Mouse (Mus musculus): ENCODE results near the gene Gm42957. TPM values are rescaled to one million over a fixed set of nuclear protein-coding genes. Genes with fewer than 3 reads are reported as not detected.

Gene Gm42957
- 0.04 TPM for polyA plus RNA-seq (2012; fragmentation: generic; extraction: Trizol)

DNA sequence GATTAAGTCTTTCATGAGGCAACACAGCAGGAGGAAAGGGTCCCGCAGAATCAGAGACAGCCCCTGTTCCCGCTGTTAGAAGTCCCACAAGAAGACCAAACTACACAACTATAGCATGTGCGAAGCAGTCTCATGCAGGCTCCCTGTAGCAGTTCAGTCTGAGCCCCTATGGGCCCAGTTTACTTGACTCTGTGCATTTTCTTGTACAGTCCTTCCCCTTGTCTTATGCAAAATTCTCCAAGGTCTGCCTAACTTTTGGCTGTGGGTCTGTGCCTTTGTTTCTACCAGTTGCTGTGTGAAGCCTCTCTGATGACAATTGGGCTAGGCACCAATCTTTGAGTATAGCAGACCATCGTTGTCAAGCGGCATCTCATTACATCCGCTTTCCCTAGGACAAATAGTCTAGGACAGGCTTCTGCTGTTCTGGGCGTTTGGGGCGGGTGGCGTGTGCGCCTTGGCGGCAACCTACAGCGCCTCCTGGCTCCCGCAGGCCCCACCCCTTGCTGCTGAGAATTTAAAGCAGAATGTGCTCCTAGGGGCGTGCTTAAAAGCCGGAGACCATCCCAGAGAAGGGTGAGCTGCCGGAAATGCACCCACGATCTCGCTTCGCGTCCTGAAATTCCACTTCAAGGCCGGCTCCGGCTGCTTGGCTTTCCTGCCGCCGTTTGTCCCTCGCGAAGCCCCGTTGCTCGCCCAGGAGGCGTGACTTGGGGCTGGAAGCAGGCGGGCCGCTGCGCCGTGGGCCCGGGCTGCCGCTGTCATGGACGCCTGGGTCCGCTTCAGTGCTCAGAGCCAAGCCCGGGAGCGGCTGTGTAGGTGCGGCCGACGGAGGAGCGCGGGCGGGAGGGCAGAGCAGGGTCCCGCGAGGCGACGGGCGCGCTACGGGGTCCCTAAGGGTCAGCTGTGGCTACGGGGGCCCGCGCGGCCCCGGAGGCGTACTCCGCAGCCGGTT lies at the start of gene Gm42957, which contains the start of gene Pex11b:
Gene Gm42957, plus strand, starts transcription at position 547 of the 952 bp plus-strand sequence.
Gene Pex11b, plus strand, starts transcription at position 449 of the 952 bp plus-strand sequence.
- Histone ChIP-seq H3K4me2 (ENCODE audit: low read depth) (peak within 1 kb of the TSS; percentile 79), H3K36me3 (ENCODE audit: control insufficient read depth, insufficient read depth) (peaks cover 10% of the 10 kb centered on the region), H3K79me2 (ENCODE audit: control insufficient read depth, insufficient read depth) (peaks cover 15% of the 10 kb centered on the region), H3K4me3 (peak within 1 kb of the TSS; percentile 62), H3ac (ENCODE audit: control insufficient read depth, insufficient read length) (peak within 1 kb of the TSS; percentile 41), H3K27me3 (ENCODE audit: control insufficient read depth, insufficient read depth, insufficient read length) (no peaks in the 10 kb centered on the region)
- peak in 1 of 3 experiments; percentile 14 for TF ChIP-seq MYOG (IDR thresholded peaks at IDR 0.05; ENCODE audit: control insufficient read depth in 1 of 3, insufficient read depth in 1 of 3, insufficient read length in 2 of 3, low read depth in 2 of 3)
- TF ChIP-seq SRF (IDR thresholded peaks at IDR 0.05; ENCODE audit: control insufficient read depth, insufficient read length, low read depth): no peak
- no peak for TF ChIP-seq MYOD1 (IDR thresholded peaks at IDR 0.05; ENCODE audit: control insufficient read depth in 1 of 3, insufficient read length in 2 of 3, low read depth in 2 of 3)
- TF ChIP-seq TCF3 (IDR thresholded peaks at IDR 0.05; ENCODE audit: insufficient read length, low read depth): no peak
- TF ChIP-seq POLR2AphosphoS2 (IDR thresholded peaks at IDR 0.05; ENCODE audit: insufficient read length, low read depth): peak; percentile 17
- TF ChIP-seq MAX (IDR thresholded peaks at IDR 0.05; ENCODE audit: low read depth): no peak
- TF ChIP-seq TCF12 (IDR thresholded peaks at IDR 0.05; ENCODE audit: insufficient read depth, poor library complexity, severe bottlenecking): no peak
- no peak for TF ChIP-seq E2F4 (IDR thresholded peaks at IDR 0.05; ENCODE audit: insufficient read depth)
- TF ChIP-seq REST (IDR thresholded peaks at IDR 0.05; ENCODE audit: insufficient read depth, insufficient read length): no peak
- TF ChIP-seq USF1 (IDR thresholded peaks at IDR 0.05; ENCODE audit: low read depth): no peak
- TF ChIP-seq POLR2A (IDR thresholded peaks at IDR 0.05; ENCODE audit: insufficient read length, low read depth): peak; percentile 73
- TF ChIP-seq CEBPB (IDR thresholded peaks at IDR 0.05; ENCODE audit: insufficient read depth, poor library complexity, severe bottlenecking): no peak

DNA sequence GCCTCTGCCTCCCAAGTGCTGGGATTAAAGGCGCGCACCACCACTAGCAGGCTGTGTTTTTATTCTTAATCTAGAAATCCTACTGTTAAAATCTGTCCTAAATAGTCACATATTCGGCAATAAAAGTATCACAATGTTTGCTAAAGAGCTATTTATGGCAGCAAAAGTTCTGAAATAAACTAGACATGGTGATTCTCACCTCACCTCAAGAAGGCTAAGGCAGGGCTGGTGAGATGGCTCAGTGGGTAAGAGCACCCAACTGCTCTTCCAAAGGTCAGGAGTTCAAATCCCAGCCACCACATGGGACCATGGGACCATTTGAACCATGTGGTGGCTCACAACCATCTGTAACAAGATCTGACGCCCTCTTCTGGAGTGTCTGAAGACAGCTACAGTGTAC lies 44.6 kb upstream of the Gm42957 start:
- TF ChIP-seq MYOD1 (IDR thresholded peaks at IDR 0.05; ENCODE audit: control insufficient read depth in 1 of 3, insufficient read length in 2 of 3, low read depth in 2 of 3) (no peak), MAX (IDR thresholded peaks at IDR 0.05; ENCODE audit: low read depth) (no peak), CEBPB (IDR thresholded peaks at IDR 0.05; ENCODE audit: insufficient read depth, poor library complexity, severe bottlenecking) (no peak), E2F4 (IDR thresholded peaks at IDR 0.05; ENCODE audit: insufficient read depth) (no peak), MYOG (IDR thresholded peaks at IDR 0.05; ENCODE audit: control insufficient read depth in 1 of 3, insufficient read depth in 1 of 3, insufficient read length in 2 of 3, low read depth in 2 of 3) (no peak), USF1 (IDR thresholded peaks at IDR 0.05; ENCODE audit: low read depth) (no peak), REST (IDR thresholded peaks at IDR 0.05; ENCODE audit: insufficient read depth, insufficient read length) (no peak), POLR2AphosphoS2 (IDR thresholded peaks at IDR 0.05; ENCODE audit: insufficient read length, low read depth) (no peak), SRF (IDR thresholded peaks at IDR 0.05; ENCODE audit: control insufficient read depth, insufficient read length, low read depth) (no peak), POLR2A (IDR thresholded peaks at IDR 0.05; ENCODE audit: insufficient read length, low read depth) (no peak), TCF3 (IDR thresholded peaks at IDR 0.05; ENCODE audit: insufficient read length, low read depth) (no peak), TCF12 (IDR thresholded peaks at IDR 0.05; ENCODE audit: insufficient read depth, poor library complexity, severe bottlenecking) (no peak)
- H3ac ChIP-seq (ENCODE audit: control insufficient read depth, insufficient read length): no peak overlapping the region
- H3K4me3 ChIP-seq: no peak overlapping the region
- H3K36me3 ChIP-seq (ENCODE audit: control insufficient read depth, insufficient read depth): no peaks in the 10 kb centered on the region
- peaks cover 8% of the 10 kb centered on the region for H3K79me2 ChIP-seq (ENCODE audit: control insufficient read depth, insufficient read depth)
- H3K27me3 ChIP-seq (ENCODE audit: control insufficient read depth, insufficient read depth, insufficient read length): no peaks in the 10 kb centered on the region
- no peak overlapping the region for H3K4me2 ChIP-seq (ENCODE audit: low read depth)

DNA sequence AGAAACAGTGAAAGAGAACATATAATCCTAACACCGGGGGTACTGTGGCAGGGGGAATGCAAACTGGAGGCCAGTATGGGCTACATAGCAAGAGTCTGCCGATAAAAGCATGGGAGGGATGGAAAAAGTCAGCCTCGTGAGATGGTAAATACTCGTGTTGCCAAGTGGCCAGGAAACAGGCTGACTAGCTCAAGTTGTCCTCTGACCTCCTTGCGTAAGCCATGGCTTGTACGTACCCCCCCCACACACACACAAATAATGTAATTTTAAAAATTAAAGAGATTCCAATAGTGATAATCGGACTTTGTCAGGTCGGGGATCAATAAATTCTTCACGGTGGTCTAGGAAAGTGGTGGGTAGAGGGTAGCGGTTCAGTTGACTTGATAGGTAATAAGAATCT lies 41.9 kb upstream of the Gm42957 start:
- H3K4me3 ChIP-seq: peak overlapping the region; percentile 79
- H3K79me2 ChIP-seq (ENCODE audit: control insufficient read depth, insufficient read depth): peaks cover 8% of the 10 kb centered on the region
- TF ChIP-seq CEBPB (IDR thresholded peaks at IDR 0.05; ENCODE audit: insufficient read depth, poor library complexity, severe bottlenecking): 0 out of 2 replicates have a peak, but pooled peaks have one; percentile 43
- TF ChIP-seq SRF (IDR thresholded peaks at IDR 0.05; ENCODE audit: control insufficient read depth, insufficient read length, low read depth): no peak
- H3K4me2 ChIP-seq (ENCODE audit: low read depth): peak overlapping the region; percentile 94
- no peaks in the 10 kb centered on the region for H3K36me3 ChIP-seq (ENCODE audit: control insufficient read depth, insufficient read depth)
- H3ac ChIP-seq (ENCODE audit: control insufficient read depth, insufficient read length): peak overlapping the region; percentile 13
- no peaks in the 10 kb centered on the region for H3K27me3 ChIP-seq (ENCODE audit: control insufficient read depth, insufficient read depth, insufficient read length)

DNA sequence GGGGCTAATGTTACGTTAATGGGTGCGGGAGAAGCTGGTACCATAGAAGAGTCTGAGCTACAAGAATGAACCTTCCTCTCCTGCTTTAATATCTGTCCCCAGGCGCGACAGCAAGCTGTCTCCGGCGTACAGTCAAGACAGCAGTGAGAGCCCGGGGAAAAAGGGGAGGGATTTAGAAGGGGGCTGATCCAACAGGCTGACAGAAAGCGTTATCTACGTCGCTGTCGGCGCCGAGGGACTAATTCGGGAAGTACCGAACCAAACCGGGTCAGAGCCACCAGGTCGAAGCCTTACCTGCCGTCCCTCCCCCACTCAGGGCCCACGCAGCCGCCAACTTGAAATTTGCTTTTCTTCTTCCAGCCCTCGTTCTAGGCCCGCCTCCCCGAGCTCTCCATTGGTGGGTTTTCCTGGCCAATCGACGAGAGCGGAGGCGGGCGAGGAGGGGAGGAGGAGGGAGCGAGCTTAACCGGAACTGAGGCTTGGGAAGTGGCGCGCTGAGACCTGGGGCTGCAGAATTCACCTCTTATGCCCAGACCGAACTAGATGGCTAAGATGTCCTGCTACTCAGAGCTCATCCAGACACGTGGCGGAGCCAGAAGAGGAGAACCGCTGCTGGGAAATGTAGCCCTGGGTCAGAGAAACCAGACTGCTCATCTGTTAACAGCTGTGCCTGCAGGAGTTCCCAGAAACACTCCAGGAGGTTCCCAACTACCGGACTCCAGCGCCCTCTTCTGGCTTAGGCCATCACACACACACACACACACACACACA lies 41.3 kb upstream of the Gm42957 start, which contains the start of gene Polr3gl:
Gene Polr3gl, minus strand, starts transcription at position 392 of the 771 bp plus-strand sequence.
- peak; percentile 73 for TF ChIP-seq POLR2A (IDR thresholded peaks at IDR 0.05; ENCODE audit: insufficient read length, low read depth)
- peak; percentile 85 for TF ChIP-seq POLR2AphosphoS2 (IDR thresholded peaks at IDR 0.05; ENCODE audit: insufficient read length, low read depth)
- no peak for TF ChIP-seq TCF12 (IDR thresholded peaks at IDR 0.05; ENCODE audit: insufficient read depth, poor library complexity, severe bottlenecking)
- TF ChIP-seq E2F4 (IDR thresholded peaks at IDR 0.05; ENCODE audit: insufficient read depth): no peak
- no peak for TF ChIP-seq MAX (IDR thresholded peaks at IDR 0.05; ENCODE audit: low read depth)

More for the DNA sequence above, 41.3 kb upstream of the Gm42957 start, which contains the start of gene Polr3gl:
- peaks cover 8% of the 10 kb centered on the region for H3K79me2 ChIP-seq (ENCODE audit: control insufficient read depth, insufficient read depth)
- peak within 1 kb of the TSS; percentile 94 for H3K4me2 ChIP-seq (ENCODE audit: low read depth)
- no peaks in the 10 kb centered on the region for H3K27me3 ChIP-seq (ENCODE audit: control insufficient read depth, insufficient read depth, insufficient read length)
- peak within 1 kb of the TSS; percentile 79 for H3K4me3 ChIP-seq
- no peaks in the 10 kb centered on the region for H3K36me3 ChIP-seq (ENCODE audit: control insufficient read depth, insufficient read depth)
- peak within 1 kb of the TSS; percentile 13 for H3ac ChIP-seq (ENCODE audit: control insufficient read depth, insufficient read length)
